Mouse (Mus musculus) kidney, adult 2 months (tissue): ENCODE results near the gene Cdkn3.

ENCODE experiments used
- CTCF ChIP-seq: fragments of 200-500 bp; conservative IDR thresholded peaks from 2 replicates; pipeline ENCODE4 v1.5.1; 2011; ENCODE audit warnings: low read depth, mild to moderate bottlenecking, control low read depth, low read length, moderate library complexity, mixed read lengths; ENCODE audit not compliant: insufficient read depth, insufficient read length
- POLR2A ChIP-seq: fragments of 200-500 bp; IDR thresholded peaks from one replicate; pipeline ENCODE4 v1.6.1; 2011; ENCODE audit warnings: low read depth, low read length, control low read depth

- TF ChIP-seq POLR2A (no peak), CTCF (no peak)
Measured at GRCm38 (mm10) chr14:46759970-46760354, 379 bp upstream of the Cdkn3 start.
